Mouse (Mus musculus) Patski (cell line): ENCODE measurements around the gene Midn. TPM values are rescaled to one million over a fixed set of nuclear protein-coding genes. Genes with fewer than 3 reads are reported as not detected.

ENCODE experiments used
- ATAC-seq: fragments of 100-300 bp; one replicate; pipeline ENCODE4 v1.8.0; 2021
- CTCF ChIA-PET: fragments of 350-600 bp; sonication (Branson Sonifier 250); formaldehyde crosslinking; loops from one replicate; lab custom pipeline; 2022; ENCODE audit warnings: inconsistent platforms; lab: Charles Lee
- POLR2A ChIA-PET: fragments of 350-600 bp; sonication (Branson Sonifier 250); formaldehyde crosslinking; loops from one replicate; lab custom pipeline; 2022; ENCODE audit warnings: antibody characterized with exemption, inconsistent platforms; lab: Charles Lee
- DNase-seq: peaks from one replicate; pipeline ENCODE4 v3.0.0-alpha.2; 2011; ENCODE audit warnings: low read depth, low spot score
- H3K27me3 ChIP-seq: fragments of 371-371 bp; one replicate; pipeline ENCODE4 v1.5.1; 2021
- CTCF ChIP-seq: fragments of 100-300 bp; IDR thresholded peaks from one replicate; pipeline ENCODE4 v1.5.1; 2021
- in situ Hi-C: fragments of 300-500 bp; cut with MboI; formaldehyde crosslinking; loops from 3 replicates; pipeline ENCODE4 v1.11.1; 2018; ENCODE audit warnings: low pct_unique_long_range_greater_than_20kb, mixed read lengths
- polyA plus RNA-seq: library from polyadenylated mRNA; unstranded; gene quantifications from one replicate; pipeline ENCODE4 v1.2.3, GENCODE M21; 2021

Gene Midn
- polyA plus RNA-seq, 1 experiment from 2014 or later, result 116 TPM

DNA sequence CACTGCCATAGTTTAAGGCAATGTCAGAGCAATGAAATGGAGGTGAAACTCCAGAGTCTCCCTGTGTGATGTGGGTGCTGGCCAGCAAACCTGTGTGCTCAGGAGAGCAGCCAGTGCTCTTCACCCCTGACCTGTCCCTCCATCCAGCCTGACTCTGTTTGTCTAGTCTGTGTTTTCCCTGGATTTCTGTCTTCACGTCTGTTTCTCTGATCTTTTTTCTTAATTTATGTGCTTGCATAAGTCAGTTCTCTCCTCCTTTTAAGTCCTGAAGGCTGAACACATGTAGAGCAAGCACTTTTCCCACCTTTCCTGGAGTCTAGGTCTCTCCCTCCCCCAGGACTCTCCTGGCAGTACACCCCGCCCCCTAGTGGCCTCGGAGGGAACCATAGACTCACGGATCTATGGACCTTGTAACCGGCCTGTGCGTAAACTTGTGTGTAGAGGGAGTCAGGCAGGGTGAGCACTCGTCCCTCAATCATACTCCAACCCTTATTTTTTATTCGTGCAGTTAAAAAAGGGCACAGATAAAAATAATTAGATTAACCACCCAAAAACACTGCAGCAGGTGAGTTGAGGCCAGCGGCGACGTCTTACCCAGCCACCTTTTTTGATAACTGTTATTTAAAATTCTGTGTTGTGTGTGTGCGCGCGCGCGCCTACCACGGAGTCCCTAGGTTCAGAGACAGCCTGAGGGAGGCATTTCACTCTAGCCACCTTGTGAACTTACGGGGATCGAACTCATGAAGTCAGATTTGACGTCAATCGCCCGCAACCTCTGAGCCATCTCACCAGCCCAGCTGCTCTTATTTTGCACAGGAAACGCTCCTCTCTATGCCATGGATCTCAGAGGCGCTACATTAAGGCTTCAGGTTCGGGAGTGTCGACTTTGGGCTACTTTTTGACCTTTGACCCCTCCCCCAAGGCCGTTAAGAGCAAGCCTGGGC lies 33.5 kb upstream of the Midn start:
- ATAC-seq, result no peak
- H3K27me3 ChIP-seq, result no peaks in the 10 kb centered on the region
- TF ChIP-seq CTCF, result no peak
- POLR2A ChIA-PET, result interaction anchor here (0.6 kb wide), 1 partner anchor 30 kb away, joined by 4 read pairs; no protein-coding TSS in a partner anchor
- in situ Hi-C loops, result loop anchor here (5.0 to 10.0 kb wide), 2 partner anchors 60 to 127 kb away; partner anchors contain the start of gene Cnn2
- CTCF ChIA-PET, result interaction anchor here (1.0 to 2.7 kb wide), 3 partner anchors 9 to 51 kb away, joined by 3 to 5 read pairs (median 4); partner anchors contain the start of genes Cirbp and Sbno2
- peak; percentile 58 for DNase-seq

DNA sequence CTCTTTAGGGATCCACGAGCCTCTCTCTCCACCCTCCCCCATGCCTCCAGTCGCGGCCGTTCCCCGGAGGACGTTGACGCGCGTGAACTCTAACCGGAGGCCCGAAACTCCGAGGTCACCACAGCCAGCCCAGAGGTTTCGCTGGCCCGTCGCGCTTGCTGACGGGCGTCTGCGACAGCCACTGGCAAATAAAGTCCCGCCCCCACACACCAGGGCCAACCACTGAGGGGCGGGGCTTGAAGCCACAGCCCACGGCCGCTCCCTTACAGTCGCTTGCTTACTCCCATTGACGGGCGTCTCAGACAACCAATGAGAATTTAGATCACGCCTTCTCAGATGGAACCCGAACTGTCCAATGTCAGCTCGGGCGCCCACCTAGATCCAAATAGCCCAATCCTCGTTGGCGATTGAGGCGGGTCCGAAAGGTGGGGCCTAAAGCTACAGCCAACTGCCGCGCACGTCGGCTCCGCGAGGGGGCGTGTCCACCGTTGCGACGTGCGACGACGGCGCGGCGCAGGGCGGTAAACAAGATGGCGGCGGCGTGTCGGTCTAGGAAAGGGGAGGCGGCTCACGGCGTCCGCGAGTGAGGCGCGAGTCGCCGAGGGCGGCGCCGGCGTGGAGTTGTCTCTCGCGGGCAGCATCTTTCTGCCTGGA lies 32.7 kb upstream of the Midn start, which contains the start of gene Stk11:
Gene Stk11, plus strand, starts transcription at position 514 of the 654 bp plus-strand sequence.
- ChIA-PET CTCF (interaction anchor here (1.0 to 1.3 kb wide), 2 partner anchors 9 to 50 kb away, joined by 3 to 4 read pairs; partner anchors contain the start of genes Cirbp and Sbno2), POLR2A (interaction anchor here (0.6 kb wide), 1 partner anchor 14 kb away, joined by 4 read pairs; no protein-coding TSS in a partner anchor)
- ATAC-seq, result peak; percentile 96
- H3K27me3 ChIP-seq, result no peaks in the 10 kb centered on the region
- DNase-seq, result peak; percentile 99
- in situ Hi-C loops, result loop anchor here (10.0 kb wide), 1 partner anchor 61 kb away; no protein-coding TSS in a partner anchor
- no peak for TF ChIP-seq CTCF

DNA sequence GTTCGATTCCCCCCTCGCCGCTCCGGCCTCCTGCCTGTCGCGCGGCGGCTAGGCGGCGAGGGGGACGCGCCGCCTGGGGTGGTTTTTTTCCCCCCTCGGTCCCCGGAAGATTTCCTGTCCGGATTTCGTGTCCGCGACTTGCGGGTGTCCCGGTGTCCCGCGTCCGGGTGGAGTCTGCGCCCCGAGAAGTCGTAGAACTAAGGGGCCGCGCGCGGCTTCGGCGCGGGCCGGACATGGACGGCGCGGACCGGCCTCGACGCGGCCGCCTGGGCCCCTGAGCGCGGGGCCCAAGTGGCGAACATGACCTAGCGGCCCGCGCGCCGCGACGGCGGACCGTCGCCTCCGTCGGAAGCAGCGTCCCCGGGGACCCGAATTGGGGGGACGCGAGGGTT lies 32.1 kb upstream of the Midn start:
- ChIA-PET CTCF (interaction anchor here (1.0 to 1.5 kb wide), 3 partner anchors 10 to 49 kb away, joined by 3 to 4 read pairs (median 3); partner anchors contain the start of genes Cirbp and Sbno2), POLR2A (interaction anchor here (0.6 to 1.8 kb wide), 3 partner anchors 11 to 25 kb away, joined by 4 to 7 read pairs (median 4); partner anchors contain the start of genes Cbarp and Sbno2)
- ATAC-seq (no peak), DNase-seq (no peak)
- in situ Hi-C loops, result loop anchor here (10.0 kb wide), 1 partner anchor 61 kb away; no protein-coding TSS in a partner anchor
- TF ChIP-seq CTCF, result no peak
- no peaks in the 10 kb centered on the region for H3K27me3 ChIP-seq

DNA sequence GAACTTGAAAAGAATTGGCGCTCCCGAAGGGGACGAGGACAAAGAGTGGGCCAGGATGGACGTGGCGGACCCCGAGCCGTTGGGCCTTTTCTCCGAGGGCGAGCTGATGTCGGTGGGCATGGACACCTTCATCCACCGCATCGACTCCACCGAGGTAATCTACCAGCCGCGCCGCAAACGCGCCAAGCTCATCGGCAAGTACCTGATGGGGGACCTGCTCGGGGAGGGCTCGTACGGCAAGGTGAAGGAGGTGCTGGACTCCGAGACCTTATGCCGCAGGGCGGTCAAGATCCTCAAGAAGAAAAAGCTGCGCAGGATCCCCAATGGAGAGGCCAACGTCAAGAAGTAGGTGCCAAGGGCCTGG lies 31.5 kb upstream of the Midn start:
- no peaks in the 10 kb centered on the region for H3K27me3 ChIP-seq
- CTCF ChIA-PET, result interaction anchor here (1.5 to 3.4 kb wide), 3 partner anchors 10 to 49 kb away, joined by 3 to 12 read pairs (median 8); partner anchors contain the start of gene Cirbp
- in situ Hi-C loops, result loop anchor here (10.0 kb wide), 1 partner anchor 62 kb away; no protein-coding TSS in a partner anchor
- POLR2A ChIA-PET, result interaction anchor here (0.6 to 1.8 kb wide), 10 partner anchors 11 to 132 kb away, joined by 3 to 7 read pairs (median 4); partner anchors contain the start of genes Cbarp and Sbno2
- TF ChIP-seq CTCF, result no peak
- ATAC-seq (no peak), DNase-seq (no peak)

DNA sequence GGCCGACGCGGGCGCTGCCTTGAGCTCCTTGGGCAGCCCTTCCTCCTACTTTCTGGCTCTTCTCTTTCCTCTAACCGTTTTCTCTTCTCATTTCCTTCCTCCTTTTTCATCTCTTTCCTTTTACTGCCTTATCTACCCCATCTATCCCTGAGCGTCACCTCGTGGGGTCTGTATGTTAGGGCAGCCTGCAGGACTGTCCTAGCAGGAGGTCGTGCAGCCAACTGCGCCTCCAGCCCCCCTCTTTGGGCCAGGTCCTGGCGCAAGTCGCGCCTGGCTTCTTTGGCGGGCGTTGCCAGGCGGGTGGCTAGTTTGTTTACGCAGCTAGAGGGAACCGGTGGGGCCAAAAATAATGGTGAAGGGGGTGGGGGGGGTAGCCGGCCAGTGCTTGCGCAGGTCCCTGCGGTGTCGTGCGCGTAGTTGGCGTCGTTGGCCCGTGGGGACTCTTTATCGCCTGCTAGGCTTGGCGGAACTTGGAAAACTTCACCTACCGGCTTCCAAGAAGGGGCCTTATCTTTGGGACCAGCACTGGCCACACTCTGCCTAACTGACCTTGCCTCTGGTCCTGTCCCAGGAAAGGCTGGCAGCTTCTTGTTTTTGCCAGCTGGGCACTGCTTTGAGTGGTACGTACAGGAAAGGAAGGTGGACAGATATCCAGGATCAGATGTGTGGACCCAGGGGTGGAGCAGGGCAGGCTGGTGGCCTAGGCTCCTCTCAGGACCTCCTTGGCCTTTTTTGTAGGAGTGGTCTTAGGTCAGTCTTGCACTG lies 31.0 kb upstream of the Midn start:
- no peaks in the 10 kb centered on the region for H3K27me3 ChIP-seq
- DNase-seq, result no peak
- ChIA-PET POLR2A (interaction anchor here (0.6 to 1.8 kb wide), 14 partner anchors 10 to 132 kb away, joined by 3 to 7 read pairs (median 3); partner anchors contain the start of genes Cbarp and Sbno2), CTCF (interaction anchor here (1.1 to 3.4 kb wide), 4 partner anchors 10 to 48 kb away, joined by 3 to 12 read pairs (median 6); partner anchors contain the start of gene Cirbp)
- ATAC-seq, result no peak
- no peak for TF ChIP-seq CTCF
- in situ Hi-C loops, result loop anchor here (10.0 kb wide), 1 partner anchor 62 kb away; no protein-coding TSS in a partner anchor

DNA sequence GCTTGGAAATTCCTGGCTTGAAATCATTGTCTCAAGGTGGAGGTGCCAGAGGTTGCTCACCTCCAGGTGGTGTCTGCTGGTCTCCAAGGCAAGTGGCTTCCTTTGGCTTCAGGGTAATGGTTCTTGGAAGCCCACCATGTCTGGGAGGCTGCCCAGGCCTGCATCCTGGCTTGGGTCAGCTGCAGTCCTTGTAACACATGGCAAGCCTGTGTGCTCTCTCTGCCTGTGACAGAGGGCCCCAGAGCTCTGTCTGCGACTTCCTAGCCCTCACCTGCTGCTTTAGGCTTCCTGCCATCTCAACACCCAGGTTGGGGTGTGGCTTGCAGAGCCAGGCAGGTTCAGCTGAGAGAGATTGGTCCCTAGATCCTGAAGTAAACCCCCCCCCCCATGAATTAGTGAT lies 30.3 kb upstream of the Midn start:
- H3K27me3 ChIP-seq, result no peaks in the 10 kb centered on the region
- ChIA-PET CTCF (interaction anchor here (1.0 to 3.4 kb wide), 5 partner anchors 9 to 66 kb away, joined by 3 to 12 read pairs (median 4); partner anchors contain the start of gene Cirbp), POLR2A (interaction anchor here (0.6 to 1.8 kb wide), 9 partner anchors 9 to 133 kb away, joined by 3 to 9 read pairs (median 3); partner anchors contain the start of gene Cbarp)
- no peak for ATAC-seq
- TF ChIP-seq CTCF, result no peak
- DNase-seq, result no peak
- in situ Hi-C loops, result loop anchor here (10.0 kb wide), 1 partner anchor 63 kb away; no protein-coding TSS in a partner anchor

DNA sequence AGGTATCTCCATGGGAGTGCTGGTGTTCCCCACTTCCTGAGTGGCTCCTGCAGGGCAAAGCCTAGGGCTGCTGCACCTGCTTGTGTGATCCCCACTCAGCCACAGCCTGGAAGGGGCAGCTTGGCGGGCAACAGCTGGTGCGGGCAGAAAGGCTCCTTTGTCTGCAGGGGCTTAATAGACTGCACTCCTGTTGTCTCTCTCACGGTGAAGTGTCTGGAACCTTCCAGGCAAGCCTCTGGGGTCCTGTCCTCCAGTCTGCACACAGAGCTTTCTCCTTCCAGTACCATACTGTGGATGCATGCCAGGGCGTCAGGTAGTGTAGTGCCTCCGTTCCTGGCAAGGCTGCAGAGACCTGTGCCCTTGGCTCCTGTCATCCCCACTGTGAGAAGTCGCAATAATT lies 29.5 kb upstream of the Midn start:
- ChIA-PET POLR2A (interaction anchor here (0.8 to 1.5 kb wide), 4 partner anchors 12 to 66 kb away, joined by 3 to 9 read pairs (median 4); no protein-coding TSS in a partner anchor), CTCF (interaction anchor here (0.8 to 3.4 kb wide), 5 partner anchors 8 to 66 kb away, joined by 3 to 12 read pairs (median 4); partner anchors contain the start of gene Cirbp)
- no peak for TF ChIP-seq CTCF
- in situ Hi-C loops, result loop anchor here (10.0 kb wide), 1 partner anchor 64 kb away; no protein-coding TSS in a partner anchor
- H3K27me3 ChIP-seq, result no peaks in the 10 kb centered on the region
- ATAC-seq (no peak), DNase-seq (no peak)

DNA sequence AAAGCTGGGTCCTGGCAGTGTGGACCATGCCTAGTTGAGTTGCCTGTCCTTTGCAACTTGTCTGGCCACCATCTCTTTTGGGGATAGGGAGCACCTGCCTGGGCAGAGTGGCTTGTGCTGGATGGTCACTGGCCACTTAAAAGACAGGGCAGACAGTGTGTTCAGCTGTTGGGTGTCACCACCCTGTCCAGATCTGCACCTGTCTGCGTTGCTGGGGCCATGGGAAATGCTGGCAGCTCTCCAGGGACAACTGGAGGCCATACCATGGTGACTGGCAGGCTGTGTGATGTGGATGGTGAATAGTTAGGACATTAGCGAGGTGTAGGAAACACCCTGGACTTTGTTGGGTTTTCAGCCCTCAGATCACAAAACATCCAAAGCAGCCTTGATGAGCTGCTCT lies 27.9 kb upstream of the Midn start:
- in situ Hi-C loops, result no loop called here
- ATAC-seq, result no peak
- DNase-seq, result no peak
- ChIA-PET CTCF (interaction anchor here (1.1 to 3.4 kb wide), 4 partner anchors 10 to 45 kb away, joined by 3 to 12 read pairs (median 4); partner anchors contain the start of gene Cirbp), POLR2A (interaction anchor here (0.7 to 1.4 kb wide), 5 partner anchors 10 to 161 kb away, joined by 3 to 4 read pairs (median 3); partner anchors contain the start of genes Cbarp and Tmem259)
- no peaks in the 10 kb centered on the region for H3K27me3 ChIP-seq
- no peak for TF ChIP-seq CTCF

DNA sequence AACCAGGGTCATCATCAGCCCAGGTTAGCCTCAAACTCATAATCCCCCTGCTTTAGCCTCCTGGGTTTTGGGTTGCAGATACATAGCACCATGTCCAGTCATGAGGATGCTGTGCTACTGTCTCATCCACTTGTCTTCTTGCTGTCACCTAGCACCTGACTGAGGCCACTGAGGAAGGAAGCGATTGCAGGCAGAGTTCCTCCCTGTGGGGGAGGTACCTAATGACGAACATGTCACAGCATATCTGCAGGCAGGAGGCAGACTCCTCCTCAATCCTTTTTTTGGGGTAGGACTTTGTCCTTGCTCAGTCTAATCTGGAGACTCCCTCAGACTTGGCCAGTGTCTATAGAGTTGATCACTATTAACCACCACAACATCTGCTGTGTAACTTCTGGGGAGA lies 26.4 kb upstream of the Midn start:
- ChIA-PET POLR2A (no interaction called here), CTCF (no interaction called here)
- H3K27me3 ChIP-seq, result no peaks in the 10 kb centered on the region
- DNase-seq (no peak), ATAC-seq (no peak)
- no peak for TF ChIP-seq CTCF
- in situ Hi-C loops, result no loop called here
